Mouse (Mus musculus) midbrain, embryonic 12.5 days (tissue): ENCODE data around the gene Gtf3c6. TPM values are rescaled to one million over a fixed set of nuclear protein-coding genes. Genes with fewer than 3 reads are reported as not detected.

ENCODE experiments used
- ATAC-seq: fragments of 200-750 bp; cut with Nextera tagmentation; 2 replicates; pipeline ENCODE4 v1.8.0; 2017; ENCODE audit warnings: low read depth, moderate TSS enrichment, moderate library complexity; ENCODE audit not compliant: low FRiP score
- H3K27ac ChIP-seq: fragments of 300-500 bp; sonication (generic); replicated peaks from 2 replicates; pipeline ENCODE4 v1.5.1; 2016; ENCODE audit warnings: mild to moderate bottlenecking
- H3K27me3 ChIP-seq: fragments of 300-500 bp; sonication (generic); 2 replicates; pipeline ENCODE4 v1.6.1; 2016; ENCODE audit warnings: mild to moderate bottlenecking
- H3K36me3 ChIP-seq: fragments of 300-500 bp; sonication (generic); 2 replicates; pipeline ENCODE4 v1.6.1; 2016
- H3K4me1 ChIP-seq: fragments of 300-500 bp; sonication (generic); 2 replicates; pipeline ENCODE4 v1.6.1; 2016
- H3K4me2 ChIP-seq: fragments of 300-500 bp; sonication (generic); replicated peaks from 2 replicates; pipeline ENCODE4 v1.6.1; 2016; ENCODE audit warnings: mild to moderate bottlenecking, moderate library complexity
- H3K4me3 ChIP-seq: fragments of 300-500 bp; sonication (generic); 2 replicates; pipeline ENCODE4 v1.5.1; 2016; ENCODE audit warnings: mild to moderate bottlenecking
- H3K9ac ChIP-seq: fragments of 300-500 bp; sonication (generic); replicated peaks from 2 replicates; pipeline ENCODE4 v1.6.1; 2016; ENCODE audit warnings: mild to moderate bottlenecking, moderate library complexity
- H3K9me3 ChIP-seq: fragments of 300-500 bp; sonication (generic); 2 replicates; pipeline ENCODE4 v1.6.1; 2016; ENCODE audit warnings: mild to moderate bottlenecking
- WGBS: fragments of 180-500 bp; shearing (Covaris S2); methylation state at CpG from one replicate; pipeline ENCODE4 v1.1.7; 2016; 5-methylcytosine and 5-hydroxymethylcytosine counted together
- polyA plus RNA-seq: library from polyadenylated mRNA; unstranded; fragments of >200 nt; fragmentation: Nextera tagmentation; extraction: Ambion mirVana; gene quantifications from 2 replicates; pipeline ENCODE4 v1.2.1, GENCODE M21; 2016

The Gtf3c6 gene
- polyA plus RNA-seq, 1 experiment from 2014 or later, result 127 TPM

- no peak overlapping the region for H3K4me2 ChIP-seq
- peaks cover 20% of the 10 kb centered on the region for H3K36me3 ChIP-seq
- no peaks in the 10 kb centered on the region for H3K4me1 ChIP-seq
- no peak overlapping the region for H3K27ac ChIP-seq
- 98% methylated on average over 2 of the region's 2 CpGs for WGBS
- H3K4me3 ChIP-seq, result no peak overlapping the region
- ATAC-seq, result no peak
- H3K9me3 ChIP-seq, result no peaks in the 10 kb centered on the region
- H3K27me3 ChIP-seq, result no peaks in the 10 kb centered on the region
- no peak overlapping the region for H3K9ac ChIP-seq
Measured at GRCm38 (mm10) chr10:40281565-40281964, 23.7 kb upstream of the Gtf3c6 start.

- Histone ChIP-seq H3K27me3 (no peaks in the 10 kb centered on the region), H3K4me3 (no peak overlapping the region), H3K4me1 (no peaks in the 10 kb centered on the region), H3K9me3 (no peaks in the 10 kb centered on the region), H3K27ac (no peak overlapping the region), H3K36me3 (0 out of 2 replicates have a peak, but pooled peaks cover 3% of the 10 kb centered on the region), H3K9ac (no peak overlapping the region), H3K4me2 (no peak overlapping the region)
- 76% methylated on average over 5 of the region's 5 CpGs for WGBS
- no peak for ATAC-seq
Measured at GRCm38 (mm10) chr10:40278317-40278716, 20.4 kb upstream of the Gtf3c6 start.

- Histone ChIP-seq H3K4me3 (no peak overlapping the region), H3K9ac (no peak overlapping the region), H3K27ac (no peak overlapping the region), H3K27me3 (no peaks in the 10 kb centered on the region), H3K4me1 (no peaks in the 10 kb centered on the region), H3K4me2 (no peak overlapping the region), H3K36me3 (no peaks in the 10 kb centered on the region), H3K9me3 (no peaks in the 10 kb centered on the region)
- WGBS, result 86% methylated on average over 7 of the region's 7 CpGs
- no peak for ATAC-seq
Measured at GRCm38 (mm10) chr10:40275991-40276390, 18.1 kb upstream of the Gtf3c6 start.

DNA sequence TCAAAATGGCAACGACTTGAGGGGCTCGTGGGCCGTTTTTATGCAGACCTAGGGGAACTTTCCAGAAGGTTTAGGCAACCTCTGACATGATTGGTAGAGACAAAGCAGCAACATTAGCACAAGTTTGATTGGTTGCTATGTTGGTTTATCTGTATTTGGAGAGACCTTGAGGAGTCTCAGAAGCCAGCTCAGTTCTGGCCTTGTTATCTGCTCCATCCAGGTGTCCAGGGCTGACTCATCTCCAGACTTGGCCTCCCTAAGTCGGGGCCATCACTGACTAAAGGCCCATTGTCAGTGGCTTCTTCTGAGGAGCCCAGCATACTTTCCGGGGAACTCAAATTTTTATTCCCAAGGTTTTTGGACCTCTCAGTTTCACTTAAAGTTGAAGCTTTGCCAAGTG is 16.0 kb upstream of the Gtf3c6 start:
- 88% methylated on average over 5 of the region's 5 CpGs for WGBS
- H3K27ac ChIP-seq, result no peak overlapping the region
- no peak overlapping the region for H3K4me3 ChIP-seq
- H3K4me2 ChIP-seq, result no peak overlapping the region
- H3K4me1 ChIP-seq, result no peaks in the 10 kb centered on the region
- no peaks in the 10 kb centered on the region for H3K27me3 ChIP-seq
- no peak for ATAC-seq
- no peaks in the 10 kb centered on the region for H3K9me3 ChIP-seq
- H3K9ac ChIP-seq, result no peak overlapping the region
- H3K36me3 ChIP-seq, result no peaks in the 10 kb centered on the region

- WGBS, result 83% methylated on average over 3 of the region's 3 CpGs
- no peak overlapping the region for H3K9ac ChIP-seq
- H3K27ac ChIP-seq, result no peak overlapping the region
- no peak overlapping the region for H3K4me3 ChIP-seq
- no peaks in the 10 kb centered on the region for H3K36me3 ChIP-seq
- no peak overlapping the region for H3K4me2 ChIP-seq
- H3K9me3 ChIP-seq, result no peaks in the 10 kb centered on the region
- no peaks in the 10 kb centered on the region for H3K4me1 ChIP-seq
- ATAC-seq, result no peak
- H3K27me3 ChIP-seq, result no peaks in the 10 kb centered on the region
Measured at GRCm38 (mm10) chr10:40271216-40271615, 13.3 kb upstream of the Gtf3c6 start.

- WGBS, result 84% methylated on average over 3 of the region's 3 CpGs
- H3K4me3 ChIP-seq, result no peak overlapping the region
- no peaks in the 10 kb centered on the region for H3K9me3 ChIP-seq
- H3K27me3 ChIP-seq, result no peaks in the 10 kb centered on the region
- no peaks in the 10 kb centered on the region for H3K4me1 ChIP-seq
- no peak overlapping the region for H3K27ac ChIP-seq
- H3K4me2 ChIP-seq, result no peak overlapping the region
- H3K36me3 ChIP-seq, result no peaks in the 10 kb centered on the region
- no peak overlapping the region for H3K9ac ChIP-seq
- ATAC-seq, result no peak
Measured at GRCm38 (mm10) chr10:40264920-40265319, 7.0 kb upstream of the Gtf3c6 start.

DNA sequence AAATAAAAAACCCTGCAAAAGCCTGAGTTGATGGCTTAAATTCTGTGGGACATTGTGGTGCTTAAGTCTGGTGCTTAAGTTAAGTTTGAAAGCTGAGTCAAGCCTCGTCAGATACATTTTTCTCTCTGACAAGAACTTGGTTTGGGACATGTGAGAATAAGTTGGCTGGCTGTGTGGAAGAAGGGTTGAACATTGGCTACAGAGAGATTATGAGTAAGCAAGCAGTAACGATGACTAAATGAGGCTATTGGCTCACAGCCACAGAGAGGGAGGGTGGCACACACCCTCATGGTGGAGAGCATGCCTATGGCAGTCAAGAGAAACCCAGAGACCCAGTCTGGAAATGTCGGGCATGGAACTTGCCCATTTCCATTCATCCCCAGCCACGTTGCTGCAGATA is 5.8 kb upstream of the Gtf3c6 start:
- Histone ChIP-seq H3K4me2 (no peak overlapping the region), H3K9me3 (no peaks in the 10 kb centered on the region), H3K4me1 (0 out of 2 replicates have a peak, but pooled peaks cover 4% of the 10 kb centered on the region), H3K27me3 (no peaks in the 10 kb centered on the region), H3K4me3 (no peak overlapping the region), H3K36me3 (no peaks in the 10 kb centered on the region), H3K9ac (no peak overlapping the region), H3K27ac (no peak overlapping the region)
- 85% methylated on average over 4 of the region's 4 CpGs for WGBS
- no peak for ATAC-seq

DNA sequence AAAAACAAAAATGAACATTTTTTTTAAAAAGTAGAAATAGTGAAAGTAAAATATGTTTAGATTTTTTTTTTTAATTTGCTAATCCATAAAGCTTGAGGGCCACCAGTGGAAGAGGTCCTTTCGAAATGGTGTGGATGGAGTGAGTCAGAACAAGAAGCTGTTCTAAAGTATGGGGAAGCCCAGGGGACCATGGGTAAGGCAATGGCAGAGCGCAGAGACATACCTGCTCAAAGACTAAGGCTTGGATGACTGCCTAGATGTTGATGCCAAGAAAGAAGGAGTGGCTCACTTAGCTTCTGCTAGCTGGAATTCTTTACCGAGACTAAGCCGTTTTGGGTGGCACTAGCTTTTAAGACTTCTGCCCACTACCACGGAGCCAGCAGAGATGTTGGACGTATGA is 4.3 kb upstream of the Gtf3c6 start:
- H3K27ac ChIP-seq, result no peak overlapping the region
- H3K4me2 ChIP-seq, result no peak overlapping the region
- no peak overlapping the region for H3K4me3 ChIP-seq
- no peaks in the 10 kb centered on the region for H3K9me3 ChIP-seq
- WGBS, result 92% methylated on average over 6 of the region's 6 CpGs
- no peaks in the 10 kb centered on the region for H3K36me3 ChIP-seq
- no peaks in the 10 kb centered on the region for H3K27me3 ChIP-seq
- ATAC-seq, result no peak
- H3K4me1 ChIP-seq, result 0 out of 2 replicates have a peak, but pooled peaks cover 6% of the 10 kb centered on the region
- no peak overlapping the region for H3K9ac ChIP-seq

GRCm38 (mm10) chr10:40260305-40260704 is 2.4 kb upstream of the Gtf3c6 start:
- H3K9ac ChIP-seq, result no peak overlapping the region
- H3K4me3 ChIP-seq, result no peak overlapping the region
- ATAC-seq, result no peak
- no peaks in the 10 kb centered on the region for H3K9me3 ChIP-seq
- no peak overlapping the region for H3K4me2 ChIP-seq
- no peaks in the 10 kb centered on the region for H3K27me3 ChIP-seq
- 48% methylated on average over 5 of the region's 5 CpGs for WGBS
- H3K4me1 ChIP-seq, result peaks cover 10% of the 10 kb centered on the region
- H3K27ac ChIP-seq, result no peak overlapping the region
- H3K36me3 ChIP-seq, result peaks cover 4% of the 10 kb centered on the region; the same call in 1 of the 2 replicates

DNA sequence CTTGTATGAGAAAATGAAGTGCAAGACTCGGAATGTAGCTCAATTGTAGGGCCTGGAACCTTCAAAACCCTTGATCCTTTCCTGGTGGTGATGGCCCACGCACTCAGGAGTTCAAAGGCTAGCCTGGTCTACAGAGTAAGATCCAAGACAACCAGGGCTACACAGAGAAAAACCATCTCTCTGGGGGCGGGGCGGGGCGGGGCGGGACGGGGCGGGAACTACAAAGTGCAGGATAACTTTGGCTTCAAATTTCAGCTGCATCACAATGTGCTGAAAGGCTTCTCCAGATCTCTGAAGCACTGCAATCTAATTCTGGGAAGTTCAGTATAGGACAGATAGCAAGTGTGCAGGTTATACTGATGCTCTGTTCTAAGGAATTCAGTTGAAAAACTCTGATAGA is 1.6 kb upstream of the Gtf3c6 start:
- 17% methylated on average over 8 of the region's 8 CpGs for WGBS
- Histone ChIP-seq H3K4me3 (no peak overlapping the region), H3K4me2 (no peak overlapping the region), H3K9me3 (no peaks in the 10 kb centered on the region), H3K27me3 (no peaks in the 10 kb centered on the region), H3K36me3 (peaks cover 4% of the 10 kb centered on the region; the same call in 1 of the 2 replicates), H3K9ac (no peak overlapping the region), H3K4me1 (peaks cover 10% of the 10 kb centered on the region), H3K27ac (no peak overlapping the region)
- no peak for ATAC-seq

DNA sequence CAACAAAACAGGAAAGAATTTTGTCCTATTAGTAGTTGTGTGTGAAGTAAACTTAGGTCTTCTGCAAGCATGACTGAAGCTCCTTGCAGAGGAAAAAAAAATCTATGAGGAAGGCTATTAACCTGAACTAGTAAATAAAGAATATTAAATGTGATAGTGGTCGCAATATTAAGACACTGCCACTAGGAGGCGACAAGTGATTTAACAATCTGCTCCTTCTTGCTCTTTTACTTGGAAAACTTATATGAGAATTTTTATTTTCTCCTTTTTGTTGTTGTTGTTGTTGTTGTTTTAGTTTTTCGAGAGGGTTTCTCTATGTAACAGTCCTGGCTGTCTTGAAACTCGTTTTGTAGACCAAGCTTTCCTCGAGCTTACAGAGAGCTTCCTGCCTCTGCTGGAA is 1.1 kb upstream of the Gtf3c6 start:
- WGBS, result 5% methylated on average over 5 of the region's 5 CpGs
- H3K4me1 ChIP-seq, result peaks cover 10% of the 10 kb centered on the region
- peaks cover 8% of the 10 kb centered on the region for H3K36me3 ChIP-seq
- H3K9me3 ChIP-seq, result no peaks in the 10 kb centered on the region
- ATAC-seq, result no peak
- H3K4me3 ChIP-seq, result peak overlapping the region; percentile 76
- H3K4me2 ChIP-seq, result peak overlapping the region; percentile 68
- H3K27me3 ChIP-seq, result no peaks in the 10 kb centered on the region
- H3K27ac ChIP-seq, result peak overlapping the region; percentile 93
- H3K9ac ChIP-seq, result no peak overlapping the region

- no peaks in the 10 kb centered on the region for H3K27me3 ChIP-seq
- peak overlapping the region; percentile 76 for H3K4me3 ChIP-seq
- H3K36me3 ChIP-seq, result peaks cover 12% of the 10 kb centered on the region
- H3K9me3 ChIP-seq, result no peaks in the 10 kb centered on the region
- H3K9ac ChIP-seq, result no peak overlapping the region; the same call in 1 of the 2 replicates
- peak overlapping the region; percentile 93 for H3K27ac ChIP-seq
- H3K4me1 ChIP-seq, result peaks cover 10% of the 10 kb centered on the region
- WGBS, result under 1% methylated on average over 12 of the region's 12 CpGs
- peak overlapping the region; percentile 68 for H3K4me2 ChIP-seq
- peak; percentile 71 for ATAC-seq
Measured at GRCm38 (mm10) chr10:40258401-40258966, 576 bp upstream of the Gtf3c6 start.

DNA sequence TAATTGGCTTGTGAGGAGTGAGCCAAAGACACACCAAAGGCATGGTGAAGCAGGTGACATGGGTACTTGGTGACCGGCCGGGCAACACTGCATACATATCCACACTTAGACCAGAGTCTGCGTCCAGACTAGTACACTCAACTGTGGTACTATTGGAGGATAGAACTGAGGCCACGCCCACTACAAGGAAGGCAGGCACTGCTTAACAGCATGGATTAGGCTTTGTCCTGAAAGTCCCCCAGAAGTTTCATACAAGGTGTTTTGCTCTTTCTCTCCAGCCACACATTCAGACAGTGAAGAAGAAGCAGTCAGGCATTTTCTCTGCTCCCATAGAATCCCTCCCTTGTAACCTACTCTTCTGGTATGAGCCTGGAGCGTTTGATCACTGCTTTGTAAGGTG is 1.2 kb downstream of the Gtf3c6 start:
- peaks cover 30% of the 10 kb centered on the region for H3K36me3 ChIP-seq
- H3K9ac ChIP-seq, result peak overlapping the region; percentile 85
- H3K9me3 ChIP-seq, result no peaks in the 10 kb centered on the region
- peak; percentile 81 for ATAC-seq
- 6% methylated on average over 5 of the region's 5 CpGs for WGBS
- peak overlapping the region; percentile 93 for H3K27ac ChIP-seq
- H3K4me3 ChIP-seq, result peak overlapping the region; percentile 76
- peak overlapping the region; percentile 68 for H3K4me2 ChIP-seq
- H3K4me1 ChIP-seq, result peaks cover 10% of the 10 kb centered on the region
- H3K27me3 ChIP-seq, result no peaks in the 10 kb centered on the region
